Mouse (Mus musculus): ENCODE measurements around the gene Prl7d1. TPM values are rescaled to one million over a fixed set of nuclear protein-coding genes. Genes with fewer than 3 reads are reported as not detected.
"Not testable (repeated sequence)": the region's sequence is repeated elsewhere in the genome, so short reads cannot be mapped to it uniquely, and the experiment has no call there.

Prl7d1 gene
- total RNA-seq (2014; rRNA removed) (not detected in 2 replicates), polyA plus RNA-seq (2015; fragmentation: Nextera tagmentation; extraction: Ambion mirVana) (not detected in 2 replicates)

DNA sequence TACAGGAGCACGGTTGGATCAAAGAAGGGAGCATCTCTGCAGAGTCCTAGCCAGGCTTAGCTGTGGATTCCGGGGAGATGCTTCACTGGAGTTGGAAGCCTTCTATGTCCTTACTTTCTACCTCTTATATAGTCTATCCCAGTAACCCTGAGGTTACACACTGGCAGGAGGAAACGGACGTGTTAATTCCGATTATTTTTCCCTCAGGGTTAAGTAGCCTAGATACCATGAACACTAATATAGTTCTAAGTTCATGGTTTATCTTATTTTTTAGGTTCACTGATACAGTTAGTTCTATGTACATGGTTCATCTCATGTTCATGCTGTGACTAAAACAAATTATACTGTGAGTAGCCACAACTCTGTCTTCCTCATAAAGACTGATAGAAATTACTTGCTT is at the start of gene Prl7d1:
TSS of gene Prl7d1 (minus strand) at position 101 of the 400 bp plus-strand sequence.
- Histone ChIP-seq H3K4me2 (ENCODE audit: low read depth) (no peak within 1 kb of the TSS), H3K4me3 (ENCODE audit: low read depth, low read length) (no peak within 1 kb of the TSS), H3K36me3 (ENCODE audit: insufficient read depth) (no peaks in the 10 kb centered on the region), H3K4me1 (ENCODE audit: insufficient read depth) (no peaks in the 10 kb centered on the region), H3K9me3 (ENCODE audit: low read length) (no peaks in the 10 kb centered on the region), H3K27me3 (ENCODE audit: insufficient read depth, low read length) (no peaks in the 10 kb centered on the region), H3K27ac (ENCODE audit: low read depth, low read length) (no peak within 1 kb of the TSS), H3K9ac (no peak within 1 kb of the TSS)
- DNase-seq (no peak), ATAC-seq (no peak)
- TF ChIP-seq CTCF (IDR thresholded peaks at IDR 0.05; ENCODE audit: low read depth), result no peak
- 90% methylated on average over 5 of the region's 5 CpGs for WGBS

DNA sequence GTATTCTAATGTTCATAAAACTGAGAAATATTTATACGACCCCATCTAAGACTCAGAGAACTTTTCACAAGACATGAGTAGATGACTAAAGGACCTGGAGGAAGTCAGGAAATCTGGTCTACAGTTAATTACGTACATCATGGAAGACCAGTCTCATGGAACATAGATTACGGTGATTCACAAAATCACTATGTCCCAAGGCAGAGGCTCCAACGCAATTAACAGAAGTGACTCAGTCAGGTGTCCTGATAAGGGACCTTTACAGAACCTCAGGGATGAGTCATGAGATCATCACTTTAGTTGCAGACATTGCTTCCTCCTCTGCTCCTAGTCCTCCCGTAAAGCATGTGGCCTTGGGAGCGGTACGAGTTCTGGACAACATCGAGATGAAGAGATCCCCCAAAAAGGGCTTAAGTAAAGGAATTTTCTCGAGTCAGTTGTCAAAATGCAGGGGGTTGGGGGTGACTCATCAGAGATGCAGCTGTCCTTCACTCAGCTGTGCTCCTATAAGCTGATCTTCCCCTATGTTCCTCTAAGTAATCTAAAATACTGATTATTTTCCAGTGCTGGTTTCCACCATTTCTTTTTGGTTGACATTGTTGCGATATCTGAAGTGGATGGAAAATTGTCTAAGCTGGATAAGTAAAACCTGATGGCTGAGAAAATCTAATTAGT is 18.1 kb upstream of the Prl7d1 start:
- WGBS, result 94% methylated on average over 10 of the region's 10 CpGs
- no peak for ATAC-seq
- Histone ChIP-seq H3K4me2 (ENCODE audit: low read depth) (no peak overlapping the region), H3K4me1 (ENCODE audit: insufficient read depth) (no peaks in the 10 kb centered on the region), H3K9me3 (ENCODE audit: low read length) (no peaks in the 10 kb centered on the region), H3K27ac (ENCODE audit: low read depth, low read length) (no peak overlapping the region), H3K9ac (no peak overlapping the region), H3K36me3 (ENCODE audit: insufficient read depth) (no peaks in the 10 kb centered on the region), H3K4me3 (ENCODE audit: low read depth, low read length) (no peak overlapping the region), H3K27me3 (ENCODE audit: insufficient read depth, low read length) (no peaks in the 10 kb centered on the region)
- DNase-seq, result no peak
- no peak for TF ChIP-seq CTCF (IDR thresholded peaks at IDR 0.05; ENCODE audit: low read depth)

DNA sequence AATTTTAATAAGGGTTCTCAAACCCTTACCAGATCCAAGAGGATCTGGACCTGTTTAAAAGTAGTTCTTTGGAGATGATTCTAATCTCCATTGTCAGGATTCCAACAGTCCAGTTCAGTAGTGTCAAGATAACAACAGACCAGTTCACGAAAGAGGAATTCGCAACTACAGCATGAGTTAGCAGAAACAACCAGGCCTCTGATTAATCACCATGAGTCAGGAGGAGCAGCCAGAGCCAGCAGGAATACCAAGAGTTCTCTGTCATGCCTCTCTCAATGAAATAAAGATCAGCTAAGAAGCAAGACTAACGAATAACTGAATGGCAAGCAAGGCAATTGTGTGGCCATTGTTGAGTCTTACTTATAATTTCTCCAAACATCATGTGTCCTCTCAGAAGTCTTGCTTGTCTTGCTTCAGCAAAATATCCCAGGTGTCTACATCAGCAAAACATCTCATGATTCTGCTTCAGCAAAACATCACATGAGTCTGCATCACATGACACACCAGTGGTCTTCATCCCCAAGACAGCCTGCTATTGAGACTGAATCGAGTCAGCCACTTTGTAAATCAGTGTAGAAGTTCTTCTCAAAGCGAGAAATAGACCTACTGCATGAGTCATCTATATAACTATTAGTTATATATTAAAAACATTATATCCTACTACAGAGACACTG is 13.9 kb upstream of the Prl7d1 start:
- H3K4me3 ChIP-seq (ENCODE audit: low read depth, low read length); DNase-seq; H3K4me1 ChIP-seq (ENCODE audit: insufficient read depth); H3K4me2 ChIP-seq (ENCODE audit: low read depth); ATAC-seq; H3K9ac ChIP-seq; H3K36me3 ChIP-seq (ENCODE audit: insufficient read depth); H3K9me3 ChIP-seq (ENCODE audit: low read length); H3K27me3 ChIP-seq (ENCODE audit: insufficient read depth, low read length); H3K27ac ChIP-seq (ENCODE audit: low read depth, low read length): not testable (repeated sequence)
- 86% methylated on average over 5 of the region's 5 CpGs for WGBS

DNA sequence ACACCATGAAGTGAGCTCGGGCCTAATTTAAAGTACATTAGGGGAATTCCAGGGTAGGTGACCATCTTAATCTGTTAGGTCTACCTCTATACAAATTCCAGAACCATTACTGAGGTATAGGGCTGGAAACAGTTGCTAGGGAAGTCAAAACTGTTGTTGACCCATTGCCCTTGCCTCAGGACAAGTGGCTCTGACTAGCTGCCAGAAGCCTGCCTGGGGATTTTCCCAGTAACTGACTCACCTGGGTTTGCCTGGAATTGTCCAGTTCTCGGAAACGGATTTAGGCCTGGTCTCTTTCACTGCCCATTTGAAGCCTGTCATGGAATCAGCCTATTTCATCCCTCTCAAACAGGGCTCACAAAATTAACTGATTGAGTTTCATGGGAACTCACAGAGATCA is 8.5 kb upstream of the Prl7d1 start:
- not testable (repeated sequence) for H3K9ac ChIP-seq; H3K4me1 ChIP-seq (ENCODE audit: insufficient read depth); H3K9me3 ChIP-seq (ENCODE audit: low read length); H3K4me2 ChIP-seq (ENCODE audit: low read depth); DNase-seq; H3K36me3 ChIP-seq (ENCODE audit: insufficient read depth); H3K27ac ChIP-seq (ENCODE audit: low read depth, low read length); H3K4me3 ChIP-seq (ENCODE audit: low read depth, low read length); H3K27me3 ChIP-seq (ENCODE audit: insufficient read depth, low read length); ATAC-seq
- WGBS, result 92% methylated on average over 3 of the region's 3 CpGs

DNA sequence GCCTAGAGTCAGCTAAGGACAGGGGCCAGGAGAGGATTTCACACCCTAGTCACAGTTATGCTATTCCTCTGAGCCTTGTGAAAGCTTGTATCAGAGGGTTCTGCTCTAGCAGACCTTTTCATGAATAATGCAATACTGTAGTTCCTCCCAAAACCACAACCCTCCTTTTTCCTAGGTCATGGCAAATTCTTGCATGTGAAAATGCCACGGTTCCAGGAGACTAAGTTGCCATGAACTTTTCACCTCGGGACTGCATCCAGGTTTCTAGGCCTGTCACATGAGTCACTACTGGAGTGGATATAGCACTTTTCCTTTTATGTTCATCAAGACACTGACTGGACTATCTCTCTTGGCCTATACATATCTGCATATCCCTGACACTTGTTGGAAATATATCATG is 10.0 kb downstream of the Prl7d1 start:
- Histone ChIP-seq H3K27me3 (ENCODE audit: insufficient read depth, low read length) (no peaks in the 10 kb centered on the region), H3K27ac (ENCODE audit: low read depth, low read length) (no peak overlapping the region), H3K36me3 (ENCODE audit: insufficient read depth) (no peaks in the 10 kb centered on the region), H3K9me3 (ENCODE audit: low read length) (no peaks in the 10 kb centered on the region), H3K4me1 (ENCODE audit: insufficient read depth) (no peaks in the 10 kb centered on the region), H3K9ac (no peak overlapping the region), H3K4me2 (ENCODE audit: low read depth) (no peak overlapping the region), H3K4me3 (ENCODE audit: low read depth, low read length) (no peak overlapping the region)
- no peak for TF ChIP-seq CTCF (IDR thresholded peaks at IDR 0.05; ENCODE audit: low read depth)
- ATAC-seq, result no peak
- 77% methylated on average over 2 of the region's 2 CpGs for WGBS
- DNase-seq, result no peak

DNA sequence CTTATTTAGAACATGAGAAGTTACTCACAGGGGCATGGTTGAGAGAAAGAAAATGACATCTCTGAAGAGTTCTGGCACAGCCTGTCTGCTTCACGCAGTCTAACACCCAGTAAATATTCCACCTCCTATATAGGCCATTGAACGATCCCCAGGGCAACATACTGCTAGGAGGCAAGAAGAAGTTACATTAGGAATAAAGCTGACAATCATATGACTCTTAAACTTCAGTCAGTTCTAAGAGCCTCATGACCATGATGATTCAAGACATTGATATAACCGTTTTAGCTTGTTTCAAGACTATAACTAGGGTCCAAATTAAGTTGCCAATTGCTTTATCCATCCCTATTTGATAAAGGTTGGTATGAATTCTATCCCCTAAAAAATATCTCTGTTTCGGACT is 48.6 kb downstream of the Prl7d1 start, which contains the start of gene Prl7a2:
TSS of gene Prl7a2 (minus strand) at position 101 of the 400 bp plus-strand sequence.
- no peaks in the 10 kb centered on the region for H3K4me1 ChIP-seq (ENCODE audit: insufficient read depth)
- no peak within 1 kb of the TSS for H3K4me3 ChIP-seq (ENCODE audit: low read depth, low read length)
- no peaks in the 10 kb centered on the region; the same call in 1 of the 2 replicates for H3K9me3 ChIP-seq (ENCODE audit: low read length)
- no peak for ATAC-seq
- no peak within 1 kb of the TSS for H3K9ac ChIP-seq
- H3K36me3 ChIP-seq (ENCODE audit: insufficient read depth), result no peaks in the 10 kb centered on the region
- no peak for DNase-seq
- WGBS, result 87% methylated on average over 4 of the region's 4 CpGs
- no peak within 1 kb of the TSS for H3K4me2 ChIP-seq (ENCODE audit: low read depth)
- no peak within 1 kb of the TSS for H3K27ac ChIP-seq (ENCODE audit: low read depth, low read length)
- TF ChIP-seq CTCF (IDR thresholded peaks at IDR 0.05; ENCODE audit: low read depth), result no peak
- no peaks in the 10 kb centered on the region for H3K27me3 ChIP-seq (ENCODE audit: insufficient read depth, low read length)

DNA sequence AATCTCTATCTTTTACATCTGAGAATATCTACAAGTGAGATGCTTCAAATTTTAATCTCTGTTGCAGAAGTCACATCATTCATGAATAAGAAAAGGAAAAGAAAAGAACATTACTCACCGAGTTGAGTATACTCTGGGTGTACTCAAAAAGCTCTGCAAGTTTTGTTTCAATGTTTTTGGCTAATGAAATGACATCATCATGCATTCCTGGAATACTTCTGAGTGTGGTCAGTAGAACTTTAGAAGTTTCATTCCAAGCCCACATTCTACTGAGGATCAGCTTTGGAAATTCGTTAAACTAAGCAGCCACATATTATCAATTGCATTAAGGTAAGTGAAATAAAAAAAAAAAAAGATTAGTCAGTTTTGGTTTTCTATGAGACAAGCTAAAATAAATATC is 55.8 kb downstream of the Prl7d1 start:
- H3K9me3 ChIP-seq (ENCODE audit: low read length), result no peaks in the 10 kb centered on the region
- DNase-seq, result no peak
- H3K27me3 ChIP-seq (ENCODE audit: insufficient read depth, low read length), result no peaks in the 10 kb centered on the region
- H3K4me1 ChIP-seq (ENCODE audit: insufficient read depth), result no peaks in the 10 kb centered on the region
- H3K4me3 ChIP-seq (ENCODE audit: low read depth, low read length), result no peak overlapping the region
- no peak for ATAC-seq
- H3K36me3 ChIP-seq (ENCODE audit: insufficient read depth), result no peaks in the 10 kb centered on the region
- H3K27ac ChIP-seq (ENCODE audit: low read depth, low read length), result no peak overlapping the region
- no peak overlapping the region for H3K9ac ChIP-seq
- H3K4me2 ChIP-seq (ENCODE audit: low read depth), result no peak overlapping the region
- 87% methylated on average over 2 of the region's 2 CpGs for WGBS
- TF ChIP-seq CTCF (IDR thresholded peaks at IDR 0.05; ENCODE audit: low read depth), result no peak

Other genes starting within 250 kb of the Prl7d1 start
- not detected in 2 replicates for gene Prl8a8, start 203.5 kb downstream of the Prl7d1 start, total RNA-seq (2014; rRNA removed)
- gene Prl8a8, start 203.5 kb downstream of the Prl7d1 start, polyA plus RNA-seq (2015; fragmentation: Nextera tagmentation; extraction: Ambion mirVana), result not detected in 2 replicates
- not detected in 2 replicates for gene Prl8a9, start 152.1 kb downstream of the Prl7d1 start, total RNA-seq (2014; rRNA removed)
- gene Prl8a9, start 152.1 kb downstream of the Prl7d1 start, polyA plus RNA-seq (2015; fragmentation: Nextera tagmentation; extraction: Ambion mirVana), result not detected in 2 replicates
- gene Prl8a1, start 134.6 kb downstream of the Prl7d1 start, total RNA-seq (2014; rRNA removed), result not detected in 2 replicates
- not detected in 2 replicates for gene Prl8a1, start 134.6 kb downstream of the Prl7d1 start, polyA plus RNA-seq (2015; fragmentation: Nextera tagmentation; extraction: Ambion mirVana)
- gene Prl7b1, start 106.2 kb downstream of the Prl7d1 start, total RNA-seq (2014; rRNA removed), result not detected in 2 replicates
- gene Prl7b1, start 106.2 kb downstream of the Prl7d1 start, polyA plus RNA-seq (2015; fragmentation: Nextera tagmentation; extraction: Ambion mirVana), result not detected in 2 replicates
- not detected in 2 replicates for gene Prl7a1, start 74.2 kb downstream of the Prl7d1 start, total RNA-seq (2014; rRNA removed)
- gene Prl7a1, start 74.2 kb downstream of the Prl7d1 start, polyA plus RNA-seq (2015; fragmentation: Nextera tagmentation; extraction: Ambion mirVana), result not detected in 2 replicates
- gene Prl7a2, start 48.7 kb downstream of the Prl7d1 start, total RNA-seq (2014; rRNA removed), result not detected in 2 replicates
- gene Prl7a2, start 48.7 kb downstream of the Prl7d1 start, polyA plus RNA-seq (2015; fragmentation: Nextera tagmentation; extraction: Ambion mirVana), result not detected in 2 replicates
- gene Prl7c1, start 64.1 kb upstream of the Prl7d1 start, total RNA-seq (2014; rRNA removed), result not detected in 2 replicates
- gene Prl7c1, start 64.1 kb upstream of the Prl7d1 start, polyA plus RNA-seq (2015; fragmentation: Nextera tagmentation; extraction: Ambion mirVana), result not detected in 2 replicates
- not detected in 2 replicates for gene Prl2a1, start 84.9 kb upstream of the Prl7d1 start, total RNA-seq (2014; rRNA removed)
- gene Prl2a1, start 84.9 kb upstream of the Prl7d1 start, polyA plus RNA-seq (2015; fragmentation: Nextera tagmentation; extraction: Ambion mirVana), result not detected in 2 replicates
- not detected in 2 replicates for gene Prl2c1, start 132.6 kb upstream of the Prl7d1 start, total RNA-seq (2014; rRNA removed)
- gene Prl2c1, start 132.6 kb upstream of the Prl7d1 start, polyA plus RNA-seq (2015; fragmentation: Nextera tagmentation; extraction: Ambion mirVana), result not detected in 2 replicates